Mouse (Mus musculus): ENCODE measurements around the gene Cpeb1.

Cpeb1 gene

DNA sequence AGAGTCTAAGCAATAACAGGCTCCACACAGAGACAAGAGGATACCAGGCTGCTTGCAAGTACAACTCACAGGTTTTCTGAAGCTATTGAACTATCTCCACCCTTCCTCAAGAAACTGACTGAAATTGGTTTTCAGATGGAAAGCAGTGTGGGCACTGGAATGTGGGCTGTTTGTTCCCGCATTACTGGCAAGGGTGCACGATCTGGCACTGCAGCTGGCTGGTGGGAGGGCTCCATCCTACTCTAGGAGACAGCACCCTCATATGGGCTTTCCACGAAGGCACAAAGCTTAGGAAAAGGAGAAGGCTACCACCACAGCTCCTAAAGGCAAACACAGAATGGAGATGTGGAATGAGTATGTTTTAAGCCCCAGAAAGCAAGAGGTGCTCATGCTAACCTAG, 85.5 kb downstream of the Cpeb1 start:
- DNase-seq, result peak; percentile 89

- DNase-seq, result no peak
These were observed 87.3 kb downstream of the Cpeb1 start for GRCm38 (mm10) chr7:81367946-81368345.

DNA sequence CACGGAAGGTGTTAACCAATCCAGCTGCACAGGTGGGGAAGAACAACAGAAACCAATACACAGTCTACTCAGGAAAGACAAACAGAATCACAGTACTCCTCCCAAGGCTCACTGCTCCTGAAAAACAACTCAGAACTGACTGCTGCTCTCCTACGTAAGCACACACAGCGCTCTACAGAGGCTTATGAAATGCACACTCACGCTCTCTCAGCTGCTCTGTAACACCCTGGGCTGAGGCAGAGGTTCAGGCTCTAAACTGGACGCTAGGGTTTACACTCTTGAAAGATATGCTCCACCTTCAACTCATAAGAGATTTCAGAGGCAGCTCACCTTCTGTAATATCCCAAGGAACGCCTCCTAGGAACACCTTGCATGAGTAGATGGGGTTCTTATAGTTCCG, 98.3 kb downstream of the Cpeb1 start:
- DNase-seq, result no peak

DNA sequence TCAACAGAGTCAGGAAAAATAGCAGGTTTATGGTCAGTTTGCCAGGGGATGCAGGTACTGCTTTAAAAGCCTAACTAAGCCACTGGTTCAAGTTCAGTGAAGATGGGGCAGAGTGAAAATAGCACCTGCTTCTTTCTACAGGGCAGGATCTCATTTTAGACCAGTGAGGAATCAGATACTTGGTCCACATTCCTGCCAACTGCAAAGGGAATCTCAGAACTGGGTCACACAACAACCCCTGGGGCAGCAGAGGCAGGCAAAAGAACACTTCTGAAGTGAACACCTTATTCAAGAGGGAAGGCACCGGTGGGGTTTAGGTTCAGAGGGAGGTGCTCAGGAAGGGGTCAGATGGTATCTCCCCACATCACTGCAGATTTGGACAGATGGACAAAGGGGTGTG, 98.9 kb downstream of the Cpeb1 start:
- no peak for DNase-seq

- no peak for DNase-seq
These were observed 99.5 kb downstream of the Cpeb1 start for GRCm38 (mm10) chr7:81355746-81356145.

- DNase-seq, result no peak
These were observed 103.4 kb downstream of the Cpeb1 start for GRCm38 (mm10) chr7:81351826-81352225.

DNA sequence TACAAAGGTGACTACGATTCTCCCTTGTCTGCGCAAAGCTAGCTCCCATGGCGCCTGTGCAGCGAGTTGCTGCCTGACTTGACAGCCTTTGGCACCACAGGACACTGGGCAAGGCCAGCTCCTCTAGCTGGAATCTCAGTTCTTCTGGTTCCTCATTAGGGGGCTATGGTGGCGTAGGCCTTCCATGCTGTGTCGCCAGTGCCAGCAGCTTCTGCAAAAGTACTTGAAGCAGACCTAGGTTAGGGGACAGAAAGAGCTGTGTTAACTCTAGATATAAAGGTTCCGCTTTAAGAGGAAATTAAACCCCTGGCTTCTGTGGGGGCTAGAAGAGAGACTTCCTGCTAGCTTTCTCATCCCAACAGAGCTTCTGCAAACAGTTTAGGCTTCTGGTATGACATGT, 107.1 kb downstream of the Cpeb1 start:
- DNase-seq, result no peak

- DNase-seq, result no peak
These were observed 109.7 kb downstream of the Cpeb1 start for GRCm38 (mm10) chr7:81345447-81346170.

DNA sequence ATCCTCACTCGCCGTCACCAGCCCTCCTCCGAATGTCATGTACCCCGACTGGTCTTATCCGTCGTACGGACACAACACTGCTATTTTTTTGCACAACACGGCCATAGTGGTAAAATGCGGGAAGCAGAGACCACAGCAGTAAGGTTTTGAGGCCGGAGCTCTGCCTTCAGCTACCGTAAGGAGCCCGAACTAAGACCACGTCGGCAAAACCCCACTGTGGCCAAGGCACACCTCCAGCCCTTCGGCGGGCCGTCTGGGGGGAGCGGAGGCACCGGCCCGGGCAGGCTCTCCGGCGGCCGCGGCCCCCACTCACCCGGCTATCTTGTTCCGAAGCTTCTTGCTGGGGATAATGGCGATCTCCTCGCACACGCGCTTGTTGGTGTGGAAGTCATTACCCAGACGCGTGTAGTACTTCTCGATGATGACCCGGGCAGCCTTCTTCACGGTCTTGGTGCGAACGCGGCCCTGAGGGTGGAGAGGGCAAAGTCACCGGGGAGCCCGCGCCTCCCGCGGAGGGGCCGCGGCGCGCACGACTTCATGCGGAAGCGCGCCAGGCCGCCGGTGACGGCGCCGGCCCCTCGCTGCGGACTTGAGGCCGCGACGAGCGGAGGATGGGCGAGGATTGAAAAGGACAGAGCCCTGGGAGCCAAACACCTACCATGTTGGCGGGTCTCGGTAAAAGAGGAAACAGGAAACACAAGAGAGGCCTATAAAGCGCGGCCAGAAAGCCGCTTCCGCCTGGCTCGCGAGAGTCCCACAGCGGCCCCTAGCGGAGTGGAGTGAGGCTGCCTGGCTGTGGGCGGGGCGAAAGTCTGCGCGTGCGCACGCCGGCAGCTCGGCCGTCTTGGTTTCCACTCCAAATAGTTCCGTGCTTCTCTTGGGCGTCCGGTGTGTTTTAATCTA, 110.5 kb downstream of the Cpeb1 start, which contains the start of gene Rps17:
Gene Rps17 (minus strand): TSS at position 711 of the 903 bp plus-strand sequence.
- DNase-seq, result peak; percentile 93

DNA sequence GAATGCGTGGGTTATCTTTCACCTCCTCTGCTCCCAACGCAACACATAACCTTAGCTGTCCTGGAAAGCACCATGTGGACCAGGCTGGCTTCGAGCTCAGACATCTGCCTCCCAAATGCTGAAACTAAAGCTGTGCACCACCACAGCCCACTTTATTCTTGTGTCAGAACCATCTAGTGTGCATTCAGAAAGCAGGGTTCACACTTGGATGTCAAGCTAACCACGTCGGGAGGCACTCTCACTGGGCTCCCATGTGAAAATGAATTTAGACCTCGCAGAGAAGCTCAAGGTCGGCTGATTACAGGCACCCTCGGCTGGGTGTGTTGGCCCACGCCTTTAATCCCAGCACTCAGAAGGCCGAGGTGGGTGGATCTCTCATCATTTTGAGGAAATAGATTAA, 111.4 kb downstream of the Cpeb1 start:
- DNase-seq, result no peak

DNA sequence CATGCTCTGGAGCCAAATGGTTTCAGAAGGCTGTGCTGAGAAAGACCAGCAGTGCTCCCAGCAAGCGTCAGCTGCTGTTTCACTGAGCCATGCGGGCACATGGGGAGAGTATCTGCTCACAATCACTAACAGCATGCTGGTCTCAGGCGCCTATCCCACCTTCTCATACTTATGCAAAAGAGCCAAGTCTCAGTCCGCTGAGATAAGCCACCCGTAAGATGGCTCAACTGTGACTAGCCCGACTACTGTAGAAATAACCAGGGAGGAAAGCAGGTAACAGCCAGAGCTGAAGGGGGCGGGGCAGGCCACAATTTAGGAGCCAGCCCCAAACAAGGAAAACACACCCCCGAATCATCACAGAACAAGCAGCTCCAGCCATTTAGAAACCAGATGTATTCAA, 111.9 kb downstream of the Cpeb1 start:
- DNase-seq, result no peak

GRCm38 (mm10) chr7:81342356-81343094, 112.7 kb downstream of the Cpeb1 start:
- DNase-seq, result no peak

DNA sequence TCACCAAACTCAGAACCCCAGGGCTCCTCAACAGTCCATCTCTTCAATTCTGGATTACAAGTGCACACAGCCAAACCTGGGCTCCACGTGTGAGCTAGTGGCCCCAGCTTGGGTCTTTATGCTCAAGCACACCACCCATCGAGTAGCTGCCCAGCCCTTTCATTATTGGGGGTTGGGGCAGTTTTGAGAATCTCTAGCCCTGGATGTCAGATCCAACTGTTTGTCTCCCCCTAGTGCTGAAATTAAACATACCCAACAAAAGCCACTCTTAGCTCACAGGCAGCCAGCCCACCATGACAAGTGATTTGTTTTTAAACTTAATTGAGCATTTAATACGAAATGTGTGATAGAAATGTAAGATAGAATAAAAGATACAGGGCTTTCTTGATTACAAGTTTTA, 113.7 kb downstream of the Cpeb1 start:
- DNase-seq, result no peak

DNA sequence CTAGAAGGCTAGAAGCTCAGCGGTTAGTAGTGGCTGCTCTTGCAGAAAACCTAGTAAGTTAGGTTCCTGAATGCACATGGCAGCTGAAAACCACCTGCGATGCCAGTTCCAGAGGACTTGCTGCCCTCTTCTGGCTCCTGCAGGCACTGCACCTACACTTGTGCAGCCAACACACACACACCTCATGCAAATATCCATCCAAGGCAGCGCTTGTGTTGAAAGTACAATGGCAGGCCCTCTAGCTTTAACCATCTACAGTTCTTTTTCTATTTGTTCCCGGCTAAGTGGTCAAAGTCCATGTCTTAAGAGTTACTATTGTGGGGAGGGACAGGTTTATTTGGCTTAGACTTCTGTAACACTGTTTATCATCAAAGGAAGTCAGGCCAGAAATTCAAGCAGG, 115.5 kb downstream of the Cpeb1 start:
- DNase-seq, result no peak

- DNase-seq, result no peak
These were observed 116.8 kb downstream of the Cpeb1 start for GRCm38 (mm10) chr7:81338522-81338873.

GRCm38 (mm10) chr7:81337785-81338521, 117.3 kb downstream of the Cpeb1 start:
- no peak for DNase-seq

DNA sequence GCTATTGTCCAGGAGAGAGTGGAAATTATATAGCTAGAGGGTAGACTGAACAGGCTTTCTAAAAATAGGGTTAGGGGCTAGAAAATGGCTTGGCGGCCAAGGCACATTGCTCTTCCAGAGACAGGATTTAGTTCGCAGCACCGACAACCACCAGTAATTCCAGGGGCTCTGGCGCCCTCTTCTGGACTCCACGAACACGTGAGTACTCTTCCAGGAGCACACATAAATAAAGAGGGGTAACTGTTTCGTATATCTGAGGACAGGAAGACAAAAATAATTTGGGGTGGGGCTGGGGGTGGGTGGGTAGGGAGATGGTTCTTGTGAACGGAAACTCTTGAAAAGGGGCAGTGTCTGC, 118.9 kb downstream of the Cpeb1 start:
- DNase-seq, result no peak

DNA sequence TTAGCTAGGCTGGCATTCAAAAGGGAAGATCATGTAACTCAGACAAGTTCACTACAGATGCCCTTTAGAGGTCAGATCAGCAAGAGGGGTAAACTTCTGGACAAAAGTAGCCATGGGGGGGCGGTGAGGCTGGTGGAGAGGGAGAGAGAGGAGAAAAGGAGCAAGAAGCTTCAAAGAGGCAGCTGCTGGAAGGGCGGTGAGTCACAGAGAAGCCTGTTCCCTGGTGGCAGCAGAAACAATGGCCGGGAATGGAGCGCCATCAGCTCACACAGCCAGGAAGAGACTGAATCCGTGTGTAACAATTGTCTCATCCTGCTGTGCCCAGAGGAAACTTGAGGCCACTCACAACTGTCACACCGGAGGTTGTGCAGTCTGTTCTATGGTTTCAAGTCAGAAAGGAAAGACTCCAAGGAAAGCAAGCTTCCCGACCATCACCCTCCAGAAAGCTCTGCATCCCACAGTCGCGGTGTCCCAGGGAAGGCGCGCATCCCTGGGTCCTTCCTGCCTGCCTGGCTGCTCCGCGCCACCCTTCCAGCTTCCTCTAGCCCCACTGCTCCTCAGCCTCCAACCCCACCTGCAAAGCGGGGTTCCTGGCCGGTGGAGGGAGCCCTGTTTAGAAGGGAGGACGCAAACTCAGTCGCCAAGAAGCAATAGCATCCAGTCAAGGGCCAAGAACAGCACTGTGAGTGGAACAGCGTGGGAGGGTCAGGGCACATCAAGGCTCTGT, 119.4 kb downstream of the Cpeb1 start:
- no peak for DNase-seq

DNA sequence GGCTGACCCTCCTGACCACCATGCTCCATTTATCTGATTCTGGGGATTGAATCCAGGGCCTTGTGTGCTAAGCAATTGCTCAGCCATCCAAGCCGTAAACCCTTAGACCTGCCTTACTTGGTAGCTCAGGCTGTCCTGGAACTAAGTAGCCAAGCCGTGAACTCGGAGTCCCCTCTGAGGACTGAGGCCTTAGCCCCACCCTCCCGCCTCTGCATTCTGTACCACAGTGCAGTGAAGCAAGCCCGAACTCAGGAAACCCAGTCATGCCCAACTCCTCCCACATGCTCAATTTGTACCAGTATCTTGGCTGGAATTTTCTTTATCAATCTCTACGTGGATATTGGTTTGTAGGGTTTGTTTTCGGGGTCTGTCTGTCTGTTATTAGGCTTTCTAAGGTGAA, 123.4 kb downstream of the Cpeb1 start:
- DNase-seq, result no peak

GRCm38 (mm10) chr7:81330767-81331166, 124.5 kb downstream of the Cpeb1 start:
- DNase-seq, result no peak

- DNase-seq, result no peak
These were observed 127.6 kb downstream of the Cpeb1 start for GRCm38 (mm10) chr7:81327661-81328060.

DNA sequence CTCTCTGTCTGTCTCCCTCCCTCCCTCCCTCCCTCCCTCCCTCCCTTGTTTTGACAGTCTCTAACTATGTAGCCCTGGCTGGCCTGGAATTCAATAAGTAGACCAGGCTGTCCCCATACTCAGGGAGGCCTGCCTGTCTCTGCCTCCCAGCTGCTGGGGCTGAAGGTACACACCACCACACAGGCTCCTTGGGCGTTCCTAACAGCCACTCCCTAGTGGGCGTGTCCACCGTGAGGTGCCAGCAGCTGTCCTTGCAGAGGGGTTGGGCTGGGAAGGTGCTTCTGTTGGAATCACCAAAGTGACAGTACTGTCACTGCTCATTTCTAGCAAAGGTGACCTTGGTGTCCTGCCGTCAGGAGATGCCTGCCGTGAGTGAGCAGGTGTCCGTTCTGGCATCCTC, 128.4 kb downstream of the Cpeb1 start:
- no peak for DNase-seq
